Mouse (Mus musculus): Measurements from ENCODE around the gene Coro1b. TPM values are rescaled to one million over a fixed set of nuclear protein-coding genes. Genes with fewer than 3 reads are reported as not detected.

The Coro1b gene
- polyA plus RNA-seq, 1 experiment from 2014 or later: 105 TPM

GRCm38 (mm10) chr19:4180411-4180810 lies 32.0 kb downstream of the Coro1b start:
- H3K36me3 ChIP-seq (ENCODE audit: control insufficient read depth, insufficient read depth, low read length): no peaks in the 10 kb centered on the region
- H3K27me3 ChIP-seq (ENCODE audit: control insufficient read depth, insufficient read depth, low read length): no peaks in the 10 kb centered on the region
- H3K9ac ChIP-seq (replicated peaks; ENCODE audit: low read length): no peak overlapping the region
- no peaks in the 10 kb centered on the region for H3K9me3 ChIP-seq (ENCODE audit: control insufficient read depth, low read length)
- H3K27ac ChIP-seq (replicated peaks; ENCODE audit: low read depth, low read length): no peak overlapping the region
- no peak overlapping the region for H3K4me2 ChIP-seq (ENCODE audit: low read length)
- H3K4me1 ChIP-seq (ENCODE audit: control insufficient read depth, insufficient read depth, low read length): peaks cover 5% of the 10 kb centered on the region
- no peak overlapping the region for H3K4me3 ChIP-seq (replicated peaks; ENCODE audit: low read depth, low read length)
- ATAC-seq (ENCODE audit: low FRiP score, low TSS enrichment): no peak
- 89% methylated on average over 7 of the region's 7 CpGs for WGBS
- no peak for DNase-seq

- H3K4me3 ChIP-seq (replicated peaks; ENCODE audit: low read depth, low read length): no peak overlapping the region
- H3K27me3 ChIP-seq (ENCODE audit: control insufficient read depth, insufficient read depth, low read length): no peaks in the 10 kb centered on the region
- no peak overlapping the region for H3K9ac ChIP-seq (replicated peaks; ENCODE audit: low read length)
- no peak overlapping the region for H3K27ac ChIP-seq (replicated peaks; ENCODE audit: low read depth, low read length)
- H3K4me2 ChIP-seq (ENCODE audit: low read length): no peak overlapping the region
- H3K36me3 ChIP-seq (ENCODE audit: control insufficient read depth, insufficient read depth, low read length): no peaks in the 10 kb centered on the region
- 43% methylated on average over 3 of the region's 3 CpGs for WGBS
- DNase-seq (peak; percentile 71), ATAC-seq (ENCODE audit: low FRiP score, low TSS enrichment) (no peak)
- H3K9me3 ChIP-seq (ENCODE audit: control insufficient read depth, low read length): no peaks in the 10 kb centered on the region
- H3K4me1 ChIP-seq (ENCODE audit: control insufficient read depth, insufficient read depth, low read length): no peaks in the 10 kb centered on the region
These were observed 33.5 kb downstream of the Coro1b start for GRCm38 (mm10) chr19:4181892-4182291.

DNA sequence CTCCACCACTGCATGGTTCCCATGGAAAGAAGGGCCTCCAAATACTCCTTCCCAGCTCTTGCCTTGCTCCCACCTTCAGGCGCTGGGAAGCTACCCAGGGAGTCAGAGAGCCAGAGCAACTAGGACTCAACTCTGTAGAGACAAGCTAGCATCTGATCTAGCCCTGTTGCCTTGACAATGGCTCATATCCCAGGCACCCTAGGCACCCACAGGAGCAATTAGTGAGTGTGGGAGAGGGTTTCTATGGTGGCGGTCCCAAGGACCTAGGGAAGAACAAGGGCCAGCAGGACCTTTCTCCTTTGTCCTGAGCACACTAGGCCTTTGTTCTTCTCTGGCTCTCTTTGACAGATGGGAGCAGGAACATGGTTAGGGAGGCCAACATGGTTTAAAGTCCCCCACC lies 35.3 kb downstream of the Coro1b start:
- ATAC-seq (ENCODE audit: low FRiP score, low TSS enrichment) (no peak), DNase-seq (no peak)
- Histone ChIP-seq H3K36me3 (ENCODE audit: control insufficient read depth, insufficient read depth, low read length) (no peaks in the 10 kb centered on the region), H3K4me2 (ENCODE audit: low read length) (no peak overlapping the region), H3K9me3 (ENCODE audit: control insufficient read depth, low read length) (no peaks in the 10 kb centered on the region), H3K9ac (replicated peaks; ENCODE audit: low read length) (no peak overlapping the region), H3K27ac (replicated peaks; ENCODE audit: low read depth, low read length) (no peak overlapping the region), H3K4me3 (replicated peaks; ENCODE audit: low read depth, low read length) (no peak overlapping the region), H3K4me1 (ENCODE audit: control insufficient read depth, insufficient read depth, low read length) (no peaks in the 10 kb centered on the region), H3K27me3 (ENCODE audit: control insufficient read depth, insufficient read depth, low read length) (no peaks in the 10 kb centered on the region)
- WGBS: 63% methylated on average over 2 of the region's 2 CpGs

- no peak; the same call in 1 of the 2 replicates for ATAC-seq (ENCODE audit: low FRiP score, low TSS enrichment)
- H3K4me1 ChIP-seq (ENCODE audit: control insufficient read depth, insufficient read depth, low read length): no peaks in the 10 kb centered on the region
- no peak overlapping the region for H3K4me3 ChIP-seq (replicated peaks; ENCODE audit: low read depth, low read length)
These were observed 36.9 kb downstream of the Coro1b start for GRCm38 (mm10) chr19:4184976-4185975.

DNA sequence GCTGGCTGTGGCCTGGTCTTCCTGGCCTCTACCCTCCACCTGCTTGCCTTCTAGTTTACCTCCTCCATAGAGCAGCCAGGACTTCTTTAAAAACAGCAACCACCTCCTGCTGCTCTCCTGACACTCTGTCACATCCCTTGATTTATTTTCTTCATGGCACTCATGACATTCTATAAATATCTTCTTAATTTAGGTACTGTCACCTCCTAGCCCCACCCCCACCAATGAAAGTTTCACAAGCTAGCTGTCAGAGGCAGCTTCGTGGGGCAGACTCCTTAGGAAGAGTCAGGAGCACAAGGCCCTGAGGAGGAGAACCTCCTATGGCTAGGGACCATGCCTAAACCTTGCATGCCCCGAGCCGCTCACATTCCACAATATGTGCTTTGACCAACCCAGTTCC lies 38.9 kb downstream of the Coro1b start:
- ATAC-seq (ENCODE audit: low FRiP score, low TSS enrichment) (no peak), DNase-seq (no peak)
- Histone ChIP-seq H3K4me1 (ENCODE audit: control insufficient read depth, insufficient read depth, low read length) (no peaks in the 10 kb centered on the region), H3K9me3 (ENCODE audit: control insufficient read depth, low read length) (no peaks in the 10 kb centered on the region), H3K27ac (replicated peaks; ENCODE audit: low read depth, low read length) (no peak overlapping the region), H3K4me2 (ENCODE audit: low read length) (no peak overlapping the region), H3K4me3 (replicated peaks; ENCODE audit: low read depth, low read length) (no peak overlapping the region), H3K27me3 (ENCODE audit: control insufficient read depth, insufficient read depth, low read length) (no peaks in the 10 kb centered on the region), H3K9ac (replicated peaks; ENCODE audit: low read length) (no peak overlapping the region), H3K36me3 (ENCODE audit: control insufficient read depth, insufficient read depth, low read length) (no peaks in the 10 kb centered on the region)
- 74% methylated on average over 3 of the region's 3 CpGs for WGBS

More at GRCm38 (mm10) chr19:4184976-4185975, 36.9 kb downstream of the Coro1b start:
- Histone ChIP-seq H3K9ac (replicated peaks; ENCODE audit: low read length) (no peak overlapping the region), H3K27me3 (ENCODE audit: control insufficient read depth, insufficient read depth, low read length) (no peaks in the 10 kb centered on the region), H3K27ac (replicated peaks; ENCODE audit: low read depth, low read length) (no peak overlapping the region), H3K36me3 (ENCODE audit: control insufficient read depth, insufficient read depth, low read length) (no peaks in the 10 kb centered on the region), H3K9me3 (ENCODE audit: control insufficient read depth, low read length) (no peaks in the 10 kb centered on the region), H3K4me2 (ENCODE audit: low read length) (no peak overlapping the region)
- no peak for DNase-seq
- WGBS: 66% methylated on average over 15 of the region's 15 CpGs

GRCm38 (mm10) chr19:4189051-4189620 lies 40.7 kb downstream of the Coro1b start:
- WGBS: 86% methylated on average over 12 of the region's 12 CpGs
- ATAC-seq (ENCODE audit: low FRiP score, low TSS enrichment) (no peak), DNase-seq (no peak)
- H3K9me3 ChIP-seq (ENCODE audit: control insufficient read depth, low read length): no peaks in the 10 kb centered on the region
- no peaks in the 10 kb centered on the region for H3K27me3 ChIP-seq (ENCODE audit: control insufficient read depth, insufficient read depth, low read length)
- peaks cover 11% of the 10 kb centered on the region for H3K36me3 ChIP-seq (ENCODE audit: control insufficient read depth, insufficient read depth, low read length)
- H3K9ac ChIP-seq (replicated peaks; ENCODE audit: low read length): no peak overlapping the region
- no peak overlapping the region for H3K27ac ChIP-seq (replicated peaks; ENCODE audit: low read depth, low read length)
- no peak overlapping the region for H3K4me3 ChIP-seq (replicated peaks; ENCODE audit: low read depth, low read length)
- H3K4me2 ChIP-seq (ENCODE audit: low read length): no peak overlapping the region
- H3K4me1 ChIP-seq (ENCODE audit: control insufficient read depth, insufficient read depth, low read length): peaks cover 11% of the 10 kb centered on the region

GRCm38 (mm10) chr19:4190831-4191334 lies 42.5 kb downstream of the Coro1b start, which contains the start of gene Tbc1d10c:
TSS of gene Tbc1d10c (minus strand) at chr19:4191284.
- DNase-seq (no peak), ATAC-seq (ENCODE audit: low FRiP score, low TSS enrichment) (0 out of 2 replicates have a peak, but pooled peaks have one; percentile 9)
- Histone ChIP-seq H3K9ac (replicated peaks; ENCODE audit: low read length) (peak within 1 kb of the TSS; percentile 94), H3K36me3 (ENCODE audit: control insufficient read depth, insufficient read depth, low read length) (peaks cover 28% of the 10 kb centered on the region), H3K9me3 (ENCODE audit: control insufficient read depth, low read length) (no peaks in the 10 kb centered on the region), H3K4me2 (ENCODE audit: low read length) (peak within 1 kb of the TSS; percentile 86), H3K27me3 (ENCODE audit: control insufficient read depth, insufficient read depth, low read length) (no peaks in the 10 kb centered on the region), H3K4me3 (replicated peaks; ENCODE audit: low read depth, low read length) (peak within 1 kb of the TSS; percentile 91), H3K27ac (replicated peaks; ENCODE audit: low read depth, low read length) (peak within 1 kb of the TSS; percentile 89), H3K4me1 (ENCODE audit: control insufficient read depth, insufficient read depth, low read length) (peaks cover 11% of the 10 kb centered on the region)
- 66% methylated on average over 4 of the region's 4 CpGs for WGBS

GRCm38 (mm10) chr19:4191528-4192250 lies 43.3 kb downstream of the Coro1b start, which contains the start of gene Ppp1ca:
TSS of gene Ppp1ca (plus strand) at chr19:4192065.
- Histone ChIP-seq H3K27ac (replicated peaks; ENCODE audit: low read depth, low read length) (peak within 1 kb of the TSS; percentile 89), H3K9ac (replicated peaks; ENCODE audit: low read length) (peak within 1 kb of the TSS; percentile 94), H3K4me1 (ENCODE audit: control insufficient read depth, insufficient read depth, low read length) (peaks cover 11% of the 10 kb centered on the region), H3K4me3 (replicated peaks; ENCODE audit: low read depth, low read length) (peak within 1 kb of the TSS; percentile 91), H3K36me3 (ENCODE audit: control insufficient read depth, insufficient read depth, low read length) (peaks cover 36% of the 10 kb centered on the region), H3K27me3 (ENCODE audit: control insufficient read depth, insufficient read depth, low read length) (no peaks in the 10 kb centered on the region), H3K9me3 (ENCODE audit: control insufficient read depth, low read length) (no peaks in the 10 kb centered on the region), H3K4me2 (ENCODE audit: low read length) (peak within 1 kb of the TSS; percentile 86)
- ATAC-seq (ENCODE audit: low FRiP score, low TSS enrichment) (peak; percentile 95), DNase-seq (peak; percentile 97)
- WGBS: 7% methylated on average over 40 of the region's 47 CpGs

Data from midbrain, embryonic 14.5 days (tissue).